Mouse (Mus musculus) heart, postnatal 4 days (tissue): ENCODE measurements at regions not wholly inside any gene's neighbourhood (a gene's known extent, or its start where the extent isn't known, plus 50 kb on each side); places are given as distances from the start of the nearest gene placed in this dataset.

Experiments used
- DNase-seq: peaks from one replicate; pipeline ENCODE4 v3.0.0; 2021

DNA sequence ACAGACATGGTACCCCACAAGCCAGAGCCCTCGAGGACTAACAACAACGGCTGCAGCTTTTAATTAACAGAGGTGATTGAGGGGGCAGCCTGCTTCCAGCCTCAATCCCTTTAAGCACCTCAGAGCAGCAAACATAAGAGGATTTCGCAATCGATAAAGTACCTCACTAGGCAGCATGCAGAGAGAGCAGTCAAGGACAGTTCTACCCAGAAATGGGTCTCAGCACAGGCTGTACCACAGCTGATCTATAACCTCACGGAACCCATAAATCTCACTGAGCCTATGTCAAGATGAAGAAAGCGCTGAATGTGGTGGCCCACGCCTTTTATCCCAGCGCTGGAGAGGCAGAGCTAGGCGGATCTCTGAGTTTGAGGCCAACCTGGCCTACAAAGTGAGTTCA lies 56.6 kb upstream of the Frmd6 start:
- no peak for DNase-seq

DNA sequence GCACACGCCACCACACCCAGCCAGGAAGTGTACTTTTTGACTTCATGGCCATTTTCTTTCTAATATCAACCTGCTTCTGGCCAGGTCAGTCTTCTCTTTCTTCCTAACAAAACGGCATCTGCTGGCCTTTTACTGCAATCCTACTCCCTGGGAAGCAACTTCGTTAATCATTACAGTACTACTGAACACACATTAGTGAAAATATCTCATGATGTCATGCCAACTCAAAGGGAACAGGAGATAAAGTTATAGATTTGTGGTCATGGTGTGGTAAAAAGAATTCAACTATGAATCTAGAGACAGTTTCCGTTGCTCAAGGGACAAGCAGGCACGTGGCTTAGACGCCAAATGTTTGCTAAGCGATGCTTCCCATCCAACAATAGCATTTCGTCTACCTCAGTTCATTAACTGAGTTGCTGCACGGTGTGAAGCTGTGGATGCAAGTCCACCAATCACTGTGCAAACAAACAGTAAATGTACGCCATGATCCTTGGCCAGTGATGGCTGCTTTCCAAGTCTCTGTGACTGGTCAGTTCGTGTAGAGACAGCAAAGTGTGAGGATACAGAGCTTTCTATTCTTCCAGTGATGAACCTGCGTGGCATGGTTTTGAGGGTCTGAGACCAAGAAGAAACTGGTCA lies 55.7 kb upstream of the Frmd6 start:
- DNase-seq, result no peak

DNA sequence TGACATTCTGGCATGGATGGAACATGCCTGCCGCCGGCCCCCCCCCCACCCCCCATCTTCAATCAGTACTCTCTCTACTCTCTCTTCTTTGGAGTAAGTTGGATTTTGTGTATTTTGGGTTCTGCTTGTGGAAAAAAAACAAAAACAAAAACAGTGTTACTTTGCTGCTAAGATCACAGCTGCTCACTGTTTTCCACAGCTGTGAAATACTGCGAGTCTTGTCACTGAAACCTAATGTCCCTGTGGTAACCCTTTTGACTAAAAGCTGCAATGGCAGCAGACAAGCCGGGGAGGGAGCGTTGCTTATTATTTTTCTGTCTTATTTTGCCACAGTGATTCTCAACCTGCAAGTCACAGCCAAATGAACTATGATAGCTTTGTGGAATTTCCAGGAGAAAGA lies 51.3 kb upstream of the Frmd6 start:
- DNase-seq, result no peak

DNA sequence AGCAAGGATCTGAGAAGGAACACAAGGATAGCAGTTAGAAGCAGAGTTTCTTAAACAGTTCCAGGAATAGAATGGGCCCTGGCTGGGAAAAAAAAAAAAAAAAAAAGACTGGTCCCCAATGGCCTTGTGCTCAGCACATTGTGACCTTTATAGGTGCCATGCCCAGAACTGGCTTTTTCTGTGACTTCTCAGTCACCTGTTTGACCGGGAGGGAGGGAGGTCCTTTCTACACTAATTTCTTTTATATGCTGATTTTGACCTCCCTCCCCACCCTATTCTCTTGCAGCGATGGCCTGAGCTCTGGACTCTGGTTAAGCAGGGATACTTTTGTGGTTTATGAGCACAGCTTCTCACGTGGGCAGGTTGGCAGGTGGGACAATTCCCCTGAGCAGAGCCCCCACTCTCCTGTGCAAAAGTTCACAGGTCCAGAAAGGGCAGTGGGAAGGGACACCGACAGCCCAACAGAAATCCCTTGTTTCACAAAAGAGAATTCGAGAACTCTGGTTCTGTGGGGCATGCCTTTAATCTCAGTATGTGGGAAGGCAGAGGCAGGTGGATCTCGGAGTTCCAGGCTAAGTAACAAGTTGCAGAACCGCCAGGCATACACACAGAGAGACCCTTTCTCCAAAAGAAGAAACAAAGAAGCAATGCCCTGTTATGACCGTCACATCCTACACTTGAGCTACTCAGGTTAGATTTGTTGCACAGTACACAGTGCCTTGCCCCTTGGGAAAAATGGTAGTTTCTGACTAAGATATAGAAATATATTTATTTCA lies 50.3 kb upstream of the Frmd6 start:
- DNase-seq, result no peak
